Mouse (Mus musculus): ENCODE measurements around the gene Igfn1. TPM values are rescaled to one million over a fixed set of nuclear protein-coding genes. Genes with fewer than 3 reads are reported as not detected.

Igfn1 gene
- polyA plus RNA-seq, 1 experiment: not detected

DNA sequence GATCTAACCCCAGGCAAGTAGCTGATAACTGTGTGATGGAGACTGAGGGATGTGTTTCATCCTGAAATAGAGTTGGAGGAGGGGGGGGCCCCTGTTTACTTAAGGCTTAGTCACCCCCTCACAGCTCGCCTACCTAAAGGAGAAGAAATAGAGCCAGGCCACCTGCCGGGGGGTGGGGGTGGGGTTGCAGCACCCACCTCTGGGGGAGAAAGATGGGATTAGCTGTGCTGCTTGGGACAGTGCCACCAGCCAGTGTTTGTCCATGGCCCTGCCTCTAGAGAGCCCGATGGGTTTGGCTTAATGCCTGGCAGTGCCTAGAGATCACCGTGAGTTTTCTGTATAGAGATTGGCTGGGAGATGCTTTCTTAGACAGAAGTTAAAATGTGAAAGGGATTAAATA is 34.7 kb upstream of the Igfn1 start:
- Histone ChIP-seq H3K9me3 (ENCODE audit: control insufficient read depth, low read length) (no peaks in the 10 kb centered on the region), H3K27me3 (ENCODE audit: control insufficient read depth) (peaks cover 64% of the 10 kb centered on the region), H3K36me3 (ENCODE audit: control insufficient read depth) (peaks cover 7% of the 10 kb centered on the region), H3K4me1 (ENCODE audit: control insufficient read depth) (peaks cover 6% of the 10 kb centered on the region), H3K4me3 (replicated peaks) (no peak overlapping the region)
- TF ChIP-seq GATA1 (IDR thresholded peaks at IDR 0.05; ENCODE audit: low read length) (no peak), TAL1 (IDR thresholded peaks at IDR 0.05; ENCODE audit: low read length) (no peak)

DNA sequence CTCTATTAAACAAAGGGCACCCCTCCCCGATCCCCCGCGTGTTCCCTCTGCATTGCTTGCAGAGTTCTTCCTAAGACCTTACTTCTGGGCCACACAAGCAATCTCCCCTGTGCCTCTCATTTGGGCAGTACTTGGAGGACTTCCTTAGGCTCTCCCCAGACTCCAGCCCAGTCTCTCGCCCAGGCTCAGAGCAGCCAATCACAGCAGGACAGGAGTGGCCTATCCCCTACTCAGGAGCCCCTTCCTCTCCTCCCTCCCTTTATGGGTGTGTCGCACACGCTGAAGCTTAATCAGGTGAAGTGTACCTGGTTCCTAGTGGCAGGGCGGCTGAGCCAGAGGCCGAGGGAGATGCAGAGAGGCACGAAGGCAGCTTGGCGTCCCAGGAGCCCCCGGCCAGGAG is 34.3 kb upstream of the Igfn1 start:
- H3K9me3 ChIP-seq (ENCODE audit: control insufficient read depth, low read length): no peaks in the 10 kb centered on the region
- H3K4me3 ChIP-seq (replicated peaks): no peak overlapping the region
- peaks cover 11% of the 10 kb centered on the region for H3K36me3 ChIP-seq (ENCODE audit: control insufficient read depth)
- H3K4me1 ChIP-seq (ENCODE audit: control insufficient read depth): peaks cover 6% of the 10 kb centered on the region
- H3K27me3 ChIP-seq (ENCODE audit: control insufficient read depth): peaks cover 62% of the 10 kb centered on the region
- TF ChIP-seq GATA1 (IDR thresholded peaks at IDR 0.05; ENCODE audit: low read length) (no peak), TAL1 (IDR thresholded peaks at IDR 0.05; ENCODE audit: low read length) (no peak)

DNA sequence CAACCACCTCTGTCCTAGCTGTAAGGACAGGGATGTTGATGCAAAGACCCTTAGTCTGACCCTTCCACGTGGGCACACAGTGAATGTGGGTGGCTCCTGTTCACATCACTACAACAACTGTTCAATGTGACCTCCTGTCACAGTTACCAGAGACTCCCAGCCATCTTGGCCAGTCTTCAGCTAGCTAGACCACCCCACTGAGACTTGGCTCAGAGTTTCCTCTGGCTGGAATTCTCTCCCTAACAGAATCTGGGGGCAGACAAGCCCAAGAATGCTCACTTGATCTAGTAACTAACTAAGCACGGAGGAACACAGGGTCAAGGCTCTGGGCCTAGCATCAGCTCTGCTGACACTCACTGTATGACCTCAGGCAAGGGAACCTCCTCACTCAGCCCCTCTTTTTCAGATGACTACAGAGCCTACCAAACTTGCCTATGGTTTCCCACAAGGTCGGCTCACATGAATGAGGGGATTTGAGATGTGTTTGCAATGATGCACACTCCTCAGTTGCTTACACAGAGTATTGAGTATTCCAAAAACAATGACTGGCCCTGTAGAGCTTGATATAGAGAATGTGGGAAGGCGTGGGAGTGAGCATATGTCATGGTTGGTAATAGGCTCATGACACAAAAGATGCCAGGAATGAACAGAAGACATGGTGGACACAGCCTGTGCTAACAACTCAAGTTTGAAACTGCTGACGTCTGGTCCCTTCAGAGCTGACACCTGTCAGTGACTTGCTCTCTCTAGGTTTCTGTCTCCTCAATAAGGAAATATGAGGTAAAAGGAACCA is 32.8 kb upstream of the Igfn1 start:
- Histone ChIP-seq H3K27me3 (ENCODE audit: control insufficient read depth) (peaks cover 48% of the 10 kb centered on the region), H3K4me3 (replicated peaks) (no peak overlapping the region), H3K4me1 (ENCODE audit: control insufficient read depth) (peaks cover 5% of the 10 kb centered on the region), H3K36me3 (ENCODE audit: control insufficient read depth) (peaks cover 26% of the 10 kb centered on the region), H3K9me3 (ENCODE audit: control insufficient read depth, low read length) (no peaks in the 10 kb centered on the region)
- TF ChIP-seq GATA1 (IDR thresholded peaks at IDR 0.05; ENCODE audit: low read length): no peak
- no peak for TF ChIP-seq TAL1 (IDR thresholded peaks at IDR 0.05; ENCODE audit: low read length)

DNA sequence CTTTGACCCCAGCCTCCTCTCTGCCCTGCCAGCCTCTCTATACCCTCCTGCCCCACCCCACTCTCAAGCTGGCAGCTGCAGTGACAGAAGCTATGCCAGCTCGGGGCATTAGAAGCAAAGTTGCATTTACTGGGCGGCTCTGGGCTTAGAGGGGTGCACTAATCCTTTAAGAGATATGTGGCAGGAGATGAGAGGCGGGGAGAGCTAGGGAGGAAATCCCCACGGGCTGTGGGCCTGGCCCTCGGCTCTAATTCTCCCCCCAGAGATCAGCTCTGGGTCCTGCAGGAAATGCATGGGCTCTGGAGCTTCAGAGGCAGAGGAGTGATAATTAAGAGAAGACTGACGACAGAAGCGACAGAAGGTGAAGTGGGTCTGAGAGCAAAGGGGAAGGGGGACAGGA is 26.8 kb upstream of the Igfn1 start:
- H3K4me1 ChIP-seq (ENCODE audit: control insufficient read depth): peaks cover 12% of the 10 kb centered on the region
- TF ChIP-seq GATA1 (IDR thresholded peaks at IDR 0.05; ENCODE audit: low read length) (no peak), TAL1 (IDR thresholded peaks at IDR 0.05; ENCODE audit: low read length) (no peak)
- H3K4me3 ChIP-seq (replicated peaks): no peak overlapping the region
- no peaks in the 10 kb centered on the region for H3K9me3 ChIP-seq (ENCODE audit: control insufficient read depth, low read length)
- H3K27me3 ChIP-seq (ENCODE audit: control insufficient read depth): no peaks in the 10 kb centered on the region
- peaks cover 86% of the 10 kb centered on the region for H3K36me3 ChIP-seq (ENCODE audit: control insufficient read depth)

DNA sequence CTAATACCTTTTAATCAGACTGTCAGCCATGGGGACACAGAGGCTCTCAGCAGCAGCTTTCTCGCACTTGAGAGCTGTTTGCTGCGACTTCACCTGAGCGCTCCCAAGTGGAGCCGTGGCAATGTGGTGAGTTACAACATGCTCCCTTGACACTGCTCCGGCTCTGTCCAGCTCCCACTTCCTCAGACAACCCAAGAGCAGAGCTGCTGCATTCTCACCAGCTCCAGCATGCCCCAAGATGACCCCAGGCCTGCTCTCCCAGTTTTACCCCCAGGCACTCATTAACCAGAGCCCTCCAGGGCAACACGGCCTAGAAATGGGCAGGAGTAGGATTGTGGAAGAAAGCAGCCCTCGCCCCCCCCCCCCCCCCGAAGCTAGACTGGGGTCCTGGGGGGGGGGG is 25.6 kb upstream of the Igfn1 start:
- TF ChIP-seq TAL1 (IDR thresholded peaks at IDR 0.05; ENCODE audit: low read length) (no peak), GATA1 (IDR thresholded peaks at IDR 0.05; ENCODE audit: low read length) (no peak)
- Histone ChIP-seq H3K4me1 (ENCODE audit: control insufficient read depth) (peaks cover 13% of the 10 kb centered on the region), H3K4me3 (replicated peaks) (no peak overlapping the region), H3K9me3 (ENCODE audit: control insufficient read depth, low read length) (no peaks in the 10 kb centered on the region), H3K36me3 (ENCODE audit: control insufficient read depth) (peaks cover 98% of the 10 kb centered on the region), H3K27me3 (ENCODE audit: control insufficient read depth) (no peaks in the 10 kb centered on the region)

- Histone ChIP-seq H3K36me3 (ENCODE audit: control insufficient read depth) (peaks cover 100% of the 10 kb centered on the region), H3K4me3 (replicated peaks) (no peak overlapping the region), H3K4me1 (ENCODE audit: control insufficient read depth) (peaks cover 23% of the 10 kb centered on the region), H3K9me3 (ENCODE audit: control insufficient read depth, low read length) (no peaks in the 10 kb centered on the region), H3K27me3 (ENCODE audit: control insufficient read depth) (no peaks in the 10 kb centered on the region)
- TF ChIP-seq TAL1 (IDR thresholded peaks at IDR 0.05; ENCODE audit: low read length): no peak
- TF ChIP-seq GATA1 (IDR thresholded peaks at IDR 0.05; ENCODE audit: low read length): no peak
These were observed 24.1 kb upstream of the Igfn1 start for GRCm38 (mm10) chr1:136030201-136030600.

DNA sequence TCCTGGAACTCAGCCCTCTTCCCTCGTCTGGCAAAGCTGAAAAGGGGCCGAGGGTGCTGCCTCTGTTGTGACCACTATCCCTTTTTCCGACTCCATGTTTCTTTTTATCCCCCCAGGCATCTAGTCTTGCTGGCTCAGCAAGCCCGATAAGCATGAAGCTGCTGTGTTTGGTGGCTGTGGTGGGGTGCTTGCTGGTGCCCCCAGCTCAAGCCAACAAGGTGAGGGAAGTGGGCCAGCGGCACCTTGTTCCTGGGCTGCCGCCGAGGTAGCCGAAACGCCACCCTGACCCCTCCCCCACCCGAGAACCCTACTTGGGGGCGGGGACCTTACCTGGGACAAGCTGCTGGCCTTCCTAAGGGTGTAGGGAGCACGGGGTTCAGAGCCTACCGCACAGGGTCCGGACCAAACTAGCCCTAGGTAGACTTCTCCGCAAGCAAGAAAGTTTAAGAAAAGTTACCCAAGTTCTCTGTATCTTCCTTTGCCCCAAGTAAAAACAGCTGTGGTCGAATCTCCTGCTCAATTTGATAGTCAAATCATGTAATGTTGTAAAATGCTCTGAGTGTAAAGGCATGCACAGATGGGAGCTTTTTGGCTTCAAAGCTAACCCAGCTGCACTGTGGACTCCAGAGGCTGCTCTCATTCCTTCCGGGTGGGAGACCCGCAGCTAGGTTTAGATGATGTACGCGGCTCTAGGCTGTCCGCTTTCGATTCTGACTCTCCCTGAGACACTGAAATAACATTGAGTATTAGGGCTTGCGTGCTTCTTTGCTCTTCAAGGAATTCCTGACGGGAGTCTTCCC is 12.4 kb upstream of the Igfn1 start:
- peak; percentile 22; the same call in 1 of the 2 replicates for TF ChIP-seq GATA1 (IDR thresholded peaks at IDR 0.05; ENCODE audit: low read length)
- no peak for TF ChIP-seq TAL1 (IDR thresholded peaks at IDR 0.05; ENCODE audit: low read length)
- Histone ChIP-seq H3K4me1 (ENCODE audit: control insufficient read depth) (peaks cover 86% of the 10 kb centered on the region), H3K9me3 (ENCODE audit: control insufficient read depth, low read length) (no peaks in the 10 kb centered on the region), H3K36me3 (ENCODE audit: control insufficient read depth) (peaks cover 52% of the 10 kb centered on the region), H3K27me3 (ENCODE audit: control insufficient read depth) (no peaks in the 10 kb centered on the region), H3K4me3 (replicated peaks) (peak overlapping the region; percentile 94)

- Histone ChIP-seq H3K36me3 (ENCODE audit: control insufficient read depth) (peaks cover 45% of the 10 kb centered on the region), H3K4me3 (replicated peaks) (peak overlapping the region; percentile 94), H3K27me3 (ENCODE audit: control insufficient read depth) (no peaks in the 10 kb centered on the region), H3K9me3 (ENCODE audit: control insufficient read depth, low read length) (no peaks in the 10 kb centered on the region), H3K4me1 (ENCODE audit: control insufficient read depth) (peaks cover 86% of the 10 kb centered on the region)
- TF ChIP-seq TAL1 (IDR thresholded peaks at IDR 0.05; ENCODE audit: low read length) (no peak), GATA1 (IDR thresholded peaks at IDR 0.05; ENCODE audit: low read length) (no peak)
These were observed 11.8 kb upstream of the Igfn1 start for GRCm38 (mm10) chr1:136017907-136018313.

GRCm38 (mm10) chr1:136017307-136017706 is 11.2 kb upstream of the Igfn1 start:
- TF ChIP-seq GATA1 (IDR thresholded peaks at IDR 0.05; ENCODE audit: low read length): no peak
- no peak for TF ChIP-seq TAL1 (IDR thresholded peaks at IDR 0.05; ENCODE audit: low read length)
- Histone ChIP-seq H3K27me3 (ENCODE audit: control insufficient read depth) (no peaks in the 10 kb centered on the region), H3K9me3 (ENCODE audit: control insufficient read depth, low read length) (no peaks in the 10 kb centered on the region), H3K4me1 (ENCODE audit: control insufficient read depth) (peaks cover 85% of the 10 kb centered on the region), H3K4me3 (replicated peaks) (peak overlapping the region; percentile 94), H3K36me3 (ENCODE audit: control insufficient read depth) (peaks cover 39% of the 10 kb centered on the region)

Measured in erythroblast, embryonic 14.5 days (primary cell).